Mouse (Mus musculus) Muller cell, postnatal 12 days (primary cell): Measurements from ENCODE around the gene Fbxo47.
"Not testable (repeated sequence)": the region's sequence is repeated elsewhere in the genome, so short reads cannot be mapped to it uniquely, and the experiment has no call there.

Experiments
- DNase-seq: peaks from one replicate; pipeline ENCODE4 v3.0.0-alpha.2; 2015; ENCODE audit errors: inconsistent ontology term

Fbxo47 gene

GRCm38 (mm10) chr11:97880362-97880761 is 3.6 kb downstream of the Fbxo47 start:
- DNase-seq: no peak

GRCm38 (mm10) chr11:97877341-97877740 is 6.6 kb downstream of the Fbxo47 start:
- DNase-seq: no peak

- DNase-seq: no peak
Measured at GRCm38 (mm10) chr11:97874396-97874795, 9.6 kb downstream of the Fbxo47 start.

GRCm38 (mm10) chr11:97872378-97872777 is 11.6 kb downstream of the Fbxo47 start:
- not testable (repeated sequence) for DNase-seq

- no peak for DNase-seq
Measured at GRCm38 (mm10) chr11:97867591-97867990, 16.4 kb downstream of the Fbxo47 start.

- DNase-seq: no peak
Measured at GRCm38 (mm10) chr11:97866091-97866888, 17.7 kb downstream of the Fbxo47 start.

GRCm38 (mm10) chr11:97865421-97865820 is 18.5 kb downstream of the Fbxo47 start:
- no peak for DNase-seq

- DNase-seq: no peak
Measured at GRCm38 (mm10) chr11:97862148-97862547, 21.8 kb downstream of the Fbxo47 start.

- no peak for DNase-seq
Measured at GRCm38 (mm10) chr11:97855473-97855872, 28.5 kb downstream of the Fbxo47 start.

GRCm38 (mm10) chr11:97851601-97852000 is 32.4 kb downstream of the Fbxo47 start:
- no peak for DNase-seq

GRCm38 (mm10) chr11:97850367-97850766 is 33.6 kb downstream of the Fbxo47 start:
- DNase-seq: no peak

GRCm38 (mm10) chr11:97842001-97842400 is 42.0 kb downstream of the Fbxo47 start:
- peak; percentile 47 for DNase-seq

- DNase-seq: peak; percentile 94
Measured at GRCm38 (mm10) chr11:97840991-97841661, 42.8 kb downstream of the Fbxo47 start.

GRCm38 (mm10) chr11:97840539-97840954 is 43.4 kb downstream of the Fbxo47 start, which contains the start of gene B230217C12Rik:
B230217C12Rik (plus strand) TSS chr11:97840780.
- DNase-seq: no peak

- no peak for DNase-seq
Measured at GRCm38 (mm10) chr11:97840135-97840490, 43.8 kb downstream of the Fbxo47 start.

- DNase-seq: no peak
Measured at GRCm38 (mm10) chr11:97839441-97840134, 44.4 kb downstream of the Fbxo47 start.

GRCm38 (mm10) chr11:97838779-97839440 is 45.0 kb downstream of the Fbxo47 start:
- DNase-seq: no peak

- DNase-seq: no peak
Measured at GRCm38 (mm10) chr11:97837641-97838149, 46.3 kb downstream of the Fbxo47 start.

- DNase-seq: not testable (repeated sequence)
Measured at GRCm38 (mm10) chr11:97837051-97837450, 46.9 kb downstream of the Fbxo47 start.

- no peak for DNase-seq
Measured at GRCm38 (mm10) chr11:97836541-97836940, 47.4 kb downstream of the Fbxo47 start.

- no peak for DNase-seq
Measured at GRCm38 (mm10) chr11:97833352-97833751, 50.6 kb downstream of the Fbxo47 start.

- no peak for DNase-seq
Measured at GRCm38 (mm10) chr11:97832001-97832400, 52.0 kb downstream of the Fbxo47 start.
